Mouse (Mus musculus): ENCODE results near the gene Dkkl1.
A peak's percentile ranks its signal among the peaks of the same experiment; 100 is the strongest.

The Dkkl1 gene

GRCm38 (mm10) chr7:45229459-45230203 is 17.7 kb upstream of the Dkkl1 start:
- no peak for DNase-seq (ENCODE audit: low read depth, low spot score)

DNA sequence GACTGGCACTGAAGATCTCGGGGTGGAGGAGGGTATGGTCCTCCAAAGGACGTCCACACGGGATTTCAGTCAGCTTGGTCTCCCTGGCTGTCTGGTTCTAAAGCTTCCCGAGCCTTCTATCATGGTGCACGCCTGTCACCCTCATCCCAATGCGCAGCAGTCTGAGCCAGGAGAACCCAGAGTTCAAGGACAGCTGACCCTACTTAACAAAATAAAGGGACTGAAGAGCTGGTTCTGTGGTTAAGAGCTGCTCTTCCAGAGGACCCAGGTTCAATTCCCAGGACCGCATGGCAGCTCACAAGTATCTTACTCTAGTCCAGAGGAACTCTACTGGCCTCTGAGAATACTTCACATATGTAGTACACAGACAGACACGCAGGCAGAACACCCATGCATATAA is 17.1 kb upstream of the Dkkl1 start:
- DNase-seq (ENCODE audit: low read depth, low spot score), result no peak

- DNase-seq (ENCODE audit: low read depth, low spot score), result no peak
Observed at GRCm38 (mm10) chr7:45228548-45228947, 16.6 kb upstream of the Dkkl1 start.

DNA sequence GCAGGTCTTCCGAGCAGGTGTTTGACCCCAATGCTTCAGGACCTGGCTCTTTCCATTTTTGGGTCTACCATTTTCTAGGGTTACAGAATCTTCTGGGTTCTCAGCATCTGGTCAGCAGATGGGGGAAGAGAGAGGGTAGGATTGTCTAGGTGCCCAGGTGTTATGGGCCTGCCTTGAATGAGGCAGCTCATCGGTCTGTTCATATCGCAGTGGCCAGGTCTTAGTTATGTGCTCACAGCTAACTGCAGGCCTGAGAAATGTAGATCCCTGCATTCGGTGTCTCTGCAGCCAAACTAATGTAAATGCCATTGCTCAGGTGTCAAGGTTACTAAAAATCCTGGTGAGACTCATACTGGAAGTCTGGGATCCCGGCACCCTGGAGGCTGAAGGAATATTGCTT is 14.5 kb upstream of the Dkkl1 start:
- no peak for DNase-seq (ENCODE audit: low read depth, low spot score)

DNA sequence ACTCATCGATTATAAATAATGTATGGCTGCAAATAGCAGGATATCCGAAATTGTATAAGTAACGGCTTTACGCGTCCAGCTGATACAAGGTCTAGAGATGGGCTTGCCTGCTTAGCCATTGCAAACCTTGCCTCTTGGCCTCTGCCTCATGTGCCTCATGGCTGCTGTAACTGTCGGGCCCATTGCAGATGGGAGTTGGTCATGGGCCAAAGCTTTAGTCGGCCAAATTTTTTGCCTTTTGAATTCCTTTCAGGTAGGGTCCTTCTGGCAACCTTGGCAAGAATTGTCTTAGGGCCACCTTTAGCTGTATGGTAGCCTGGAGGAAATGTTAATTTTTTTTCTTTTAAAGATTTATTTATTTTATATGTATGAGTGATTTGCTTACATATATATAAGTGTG is 12.9 kb upstream of the Dkkl1 start:
- DNase-seq (ENCODE audit: low read depth, low spot score), result no peak

DNA sequence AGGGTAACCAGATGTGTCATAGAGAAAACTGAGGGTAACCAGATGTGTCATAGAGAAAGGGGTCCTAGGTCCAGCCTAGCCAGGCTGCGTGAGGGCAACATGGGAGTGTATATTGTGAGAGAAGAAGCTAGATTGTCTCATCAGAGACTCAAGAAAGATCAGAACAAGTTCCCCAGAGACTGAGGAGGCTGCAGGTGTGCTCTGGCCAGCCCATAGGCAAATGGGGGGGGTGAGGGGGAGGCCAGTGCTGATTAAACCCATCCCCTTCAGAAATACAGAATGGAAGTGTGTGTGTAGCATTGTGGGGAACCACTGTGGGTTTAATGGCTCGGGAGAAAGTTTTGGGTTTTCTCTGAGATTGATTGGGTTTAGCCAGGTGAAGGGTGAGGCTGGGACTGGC is 9.7 kb upstream of the Dkkl1 start:
- DNase-seq (ENCODE audit: low read depth, low spot score), result no peak

DNA sequence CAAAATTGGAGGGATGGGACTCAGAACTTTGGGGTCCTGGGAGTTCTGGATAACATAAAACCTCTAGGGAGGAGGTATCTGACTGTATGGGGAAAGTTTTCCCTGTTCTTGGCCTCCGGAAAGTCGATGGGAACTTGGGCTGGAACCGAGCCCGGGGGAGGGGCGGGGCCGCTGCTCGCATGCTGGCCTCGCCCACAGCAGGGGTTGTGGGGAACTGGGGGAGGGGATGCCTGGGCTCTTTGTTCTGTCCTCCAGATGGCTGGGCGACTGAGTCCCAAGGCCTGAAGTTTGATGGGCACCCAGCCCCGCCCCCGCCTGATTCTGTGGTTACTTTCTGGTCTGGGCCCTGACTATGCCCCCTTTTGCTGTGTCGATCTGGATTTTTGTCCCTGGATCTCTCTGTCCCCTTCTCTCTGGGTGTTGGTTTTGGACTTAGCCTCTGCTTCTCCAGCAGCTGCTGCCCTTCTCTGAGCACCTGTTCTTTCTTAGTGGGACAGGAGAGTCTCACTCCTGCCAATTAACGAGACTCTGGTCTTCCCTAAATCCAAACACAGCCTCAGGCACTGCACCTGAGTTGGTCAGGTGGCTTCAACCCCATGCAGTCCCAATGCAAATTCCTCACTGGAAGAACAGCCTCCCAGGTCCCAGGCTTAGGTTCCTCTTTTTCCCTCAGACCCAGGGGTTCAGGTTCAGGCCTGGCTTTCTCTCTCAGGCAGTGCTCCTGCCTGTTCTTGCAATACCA is 4.7 kb upstream of the Dkkl1 start:
- DNase-seq (ENCODE audit: low read depth, low spot score), result no peak

- DNase-seq (ENCODE audit: low read depth, low spot score), result no peak
Observed at GRCm38 (mm10) chr7:45215673-45216441, 3.9 kb upstream of the Dkkl1 start, which contains the start of gene Tead2. TSS of gene Tead2 (plus strand) at chr7:45215753.

DNA sequence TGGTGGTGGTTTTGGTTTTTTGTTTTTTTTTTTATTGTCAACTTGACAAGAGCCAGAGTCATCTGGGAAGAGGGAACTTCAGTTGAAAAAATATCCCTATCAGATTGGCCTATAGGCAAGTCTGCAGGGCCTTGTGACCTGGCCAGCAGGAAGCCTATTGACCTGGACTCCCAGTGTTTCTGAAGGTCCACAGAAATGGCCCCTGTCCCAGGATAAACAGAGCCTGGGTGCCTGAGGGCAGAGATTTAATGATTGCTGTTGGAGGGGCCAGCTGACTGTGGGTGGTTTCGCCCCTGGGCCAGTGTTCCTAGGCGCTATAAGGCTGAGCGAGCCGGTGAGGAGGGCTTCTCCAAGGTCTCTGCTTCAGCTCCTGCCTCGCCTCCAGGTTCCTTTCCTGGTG is 1.8 kb upstream of the Dkkl1 start:
- DNase-seq (ENCODE audit: low read depth, low spot score), result no peak

GRCm38 (mm10) chr7:45212356-45212755 is 409 bp upstream of the Dkkl1 start:
- DNase-seq (ENCODE audit: low read depth, low spot score), result no peak

- DNase-seq (ENCODE audit: low read depth, low spot score), result no peak
Observed at GRCm38 (mm10) chr7:45211070-45211469, 877 bp downstream of the Dkkl1 start.

DNA sequence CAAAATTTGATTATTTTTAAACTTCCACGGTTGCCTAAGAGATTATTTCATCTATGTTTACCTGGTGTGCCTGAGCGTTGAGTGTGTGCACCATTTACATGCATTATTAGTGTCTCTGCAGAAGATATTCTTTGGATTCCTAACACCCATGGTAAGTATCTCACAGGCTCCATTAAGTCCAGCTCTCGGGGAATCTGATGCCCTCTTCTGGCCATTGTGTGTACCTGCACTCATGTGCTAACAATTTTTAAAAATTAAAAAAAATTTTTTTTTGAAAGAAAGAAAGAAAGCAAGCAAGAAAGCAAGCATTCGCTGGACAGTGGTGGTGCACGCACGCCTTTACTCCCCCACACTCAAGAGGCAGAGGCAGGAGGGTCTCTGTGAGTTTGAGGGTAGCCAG is 3.7 kb downstream of the Dkkl1 start:
- no peak for DNase-seq (ENCODE audit: low read depth, low spot score)

GRCm38 (mm10) chr7:45204380-45205143 is 7.4 kb downstream of the Dkkl1 start, which contains the start of gene Ccdc155:
TSS of gene Ccdc155 (minus strand) at chr7:45204892.
- DNase-seq (ENCODE audit: low read depth, low spot score), result peak; percentile 92

- DNase-seq (ENCODE audit: low read depth, low spot score), result no peak
Observed at GRCm38 (mm10) chr7:45202654-45203053, 9.3 kb downstream of the Dkkl1 start.

DNA sequence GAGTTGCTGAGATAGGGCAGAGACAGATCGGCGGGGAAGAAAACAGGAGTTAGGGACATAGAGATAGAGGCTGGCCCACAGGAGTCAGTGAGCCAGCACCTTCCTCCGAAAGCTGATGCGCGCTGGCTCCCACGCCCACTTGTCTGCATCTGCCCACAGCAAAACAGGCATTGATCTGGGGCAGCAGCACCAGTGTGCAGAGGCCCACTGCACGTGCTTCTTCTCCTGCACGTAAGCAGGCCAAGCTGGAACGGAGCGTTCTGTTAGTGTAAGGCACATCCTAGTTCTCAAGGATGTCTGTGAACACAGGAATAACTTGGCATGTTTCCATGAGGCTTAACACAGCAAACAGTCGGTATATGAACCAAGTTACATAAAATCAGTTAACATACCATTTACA is 13.0 kb downstream of the Dkkl1 start:
- DNase-seq (ENCODE audit: low read depth, low spot score), result no peak

GRCm38 (mm10) chr7:45198435-45198834 is 13.5 kb downstream of the Dkkl1 start:
- DNase-seq (ENCODE audit: low read depth, low spot score), result peak; percentile 79

DNA sequence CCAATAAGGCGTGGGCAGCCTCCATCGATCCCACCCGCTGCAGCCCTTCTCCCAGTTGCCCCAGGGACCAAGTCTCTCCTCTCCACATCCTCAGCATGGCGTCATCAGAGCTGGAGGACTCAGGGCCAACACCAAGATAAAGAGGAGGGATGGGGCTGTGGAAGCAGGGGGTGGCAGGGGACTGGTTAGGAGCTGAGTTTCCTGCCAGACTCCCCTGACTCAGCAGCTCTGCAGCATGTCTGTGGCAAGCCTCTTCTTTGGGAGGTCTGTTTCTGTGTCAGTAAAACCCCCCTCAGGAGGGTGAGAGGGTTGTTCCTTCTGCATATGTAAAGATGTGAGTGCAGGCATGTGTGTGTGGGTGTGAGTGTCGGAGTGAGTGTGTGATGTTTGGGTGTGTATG is 15.0 kb downstream of the Dkkl1 start:
- DNase-seq (ENCODE audit: low read depth, low spot score), result no peak

DNA sequence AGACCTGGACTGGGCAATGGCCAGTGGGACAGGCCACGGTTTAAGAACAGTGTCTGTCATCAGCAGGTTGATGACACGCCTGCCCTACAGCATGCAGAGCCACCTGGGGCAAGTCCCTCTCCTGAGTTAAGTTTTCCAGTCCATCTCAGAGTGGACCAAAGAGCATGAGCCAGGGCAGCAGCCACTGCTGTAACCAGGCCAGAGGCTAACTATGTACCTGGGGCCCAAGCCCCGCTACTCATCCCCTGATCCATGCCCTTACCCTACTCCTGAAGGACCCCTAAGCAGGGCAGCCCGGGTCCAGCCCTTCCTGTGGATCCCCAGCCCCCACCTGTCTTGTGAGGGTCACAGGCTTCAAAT is 15.8 kb downstream of the Dkkl1 start:
- no peak for DNase-seq (ENCODE audit: low read depth, low spot score)

- DNase-seq (ENCODE audit: low read depth, low spot score), result peak; percentile 77
Observed at GRCm38 (mm10) chr7:45195341-45196175, 16.4 kb downstream of the Dkkl1 start.

DNA sequence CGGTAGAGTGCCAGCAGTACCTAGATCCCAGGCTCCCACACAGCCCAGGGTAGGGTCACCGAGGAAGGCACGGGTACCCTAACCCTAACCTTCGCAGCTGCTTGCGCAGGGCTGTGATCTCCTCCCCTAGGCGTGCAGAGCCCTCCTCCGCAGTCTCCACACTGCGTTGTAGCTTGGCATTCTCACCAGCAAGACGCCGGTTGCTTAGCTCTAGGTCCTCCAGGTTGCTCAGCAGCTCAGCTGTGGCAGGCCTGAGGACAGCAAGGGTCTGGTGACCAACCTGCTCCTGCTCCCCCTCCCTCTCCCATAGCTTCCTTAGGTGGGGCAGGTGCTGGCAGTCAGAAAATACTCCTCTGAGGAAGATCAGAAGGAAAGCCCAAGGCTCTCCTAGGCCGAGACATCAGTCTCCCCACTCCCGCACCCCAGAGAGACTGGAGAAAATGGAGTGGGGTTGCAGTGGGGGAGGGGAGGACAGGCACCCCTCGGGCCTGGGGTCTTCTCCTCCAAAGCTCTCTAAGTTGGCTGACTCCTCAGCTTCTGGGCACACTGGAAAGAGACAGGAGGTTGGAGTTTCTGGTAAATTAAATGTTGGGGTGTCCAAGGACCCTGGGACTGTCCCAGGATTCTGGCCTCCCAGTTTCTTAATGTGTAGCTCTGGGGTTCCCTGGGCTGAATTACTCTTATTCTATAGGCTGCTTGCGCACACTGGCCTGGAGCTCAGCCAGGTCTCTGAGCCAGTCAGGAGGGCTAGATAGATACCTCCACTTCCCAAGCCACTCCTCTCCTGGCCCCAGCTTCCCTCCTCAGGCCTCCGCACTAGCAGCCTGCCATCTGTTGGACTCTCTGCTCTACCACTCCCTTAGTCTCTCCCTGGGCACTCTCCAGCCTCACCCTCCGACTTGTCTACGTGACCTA is 17.8 kb downstream of the Dkkl1 start:
- DNase-seq (ENCODE audit: low read depth, low spot score), result no peak

Measured in retina, postnatal 7 days (tissue).